Mouse (Mus musculus): ENCODE results near the gene Ovol3.

DNA sequence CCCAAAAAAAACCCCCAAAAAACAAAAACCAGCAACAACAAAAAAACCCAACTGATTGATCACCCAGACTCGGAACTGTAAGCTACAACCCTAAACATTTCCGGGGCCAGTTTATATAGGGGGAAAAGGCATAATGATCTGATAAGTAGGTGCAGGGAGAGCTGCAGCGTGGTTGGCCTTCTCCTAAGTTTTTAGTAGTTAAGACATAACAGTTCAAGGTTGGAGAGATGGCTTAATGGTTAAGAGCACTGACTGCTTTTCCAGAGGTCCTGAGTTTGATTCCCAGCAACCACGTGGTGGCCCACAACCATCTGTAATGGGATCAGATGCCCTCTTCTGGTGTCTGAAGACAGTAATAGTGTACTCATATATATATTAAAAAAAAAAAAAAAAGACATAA lies 46.0 kb upstream of the Ovol3 start:
- TF ChIP-seq CTCF (IDR thresholded peaks at IDR 0.05; ENCODE audit: borderline replicate concordance, insufficient read depth, low read length) (no peak), POLR2A (IDR thresholded peaks at IDR 0.05; ENCODE audit: low read depth, low read length) (no peak)
